Mouse (Mus musculus) B cell, adult (primary cell): Measurements from ENCODE around the gene Kcnip1. TPM values are rescaled to one million over a fixed set of nuclear protein-coding genes. Genes with fewer than 3 reads are reported as not detected.

ENCODE experiments used
- total RNA-seq: library from RNA; stranded (reverse); gene quantifications from 4 replicates; pipeline ENCODE4 v1.2.4, GENCODE M21; 2023; ENCODE audit not compliant: inconsistent age

The Kcnip1 gene
- not detected in 4 replicates for total RNA-seq

DNA sequence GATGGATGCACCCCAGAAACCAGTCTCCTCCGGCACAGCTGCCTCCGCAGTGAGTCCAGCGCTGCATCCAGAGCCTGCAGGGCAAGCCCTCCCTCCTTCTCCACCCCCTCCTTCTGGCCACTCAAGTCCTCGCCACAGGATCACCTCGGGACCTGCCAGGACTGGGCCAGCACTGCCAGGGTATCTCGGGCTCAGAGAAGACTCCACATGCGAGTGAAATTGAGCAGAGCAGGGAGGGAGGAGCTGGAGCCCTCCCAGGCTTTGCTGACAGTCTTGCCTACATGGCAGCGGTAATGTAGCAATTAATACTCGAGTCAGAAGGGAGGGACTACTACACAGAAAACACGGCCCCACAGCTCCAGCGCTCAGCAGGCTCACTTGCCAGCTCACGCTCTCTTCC, at the start of gene Kcnip1:
Gene Kcnip1, minus strand, starts transcription at position 215 of the 400 bp plus-strand sequence.

GRCm38 (mm10) chr11:33962688-33963407, 30.1 kb downstream of the Kcnip1 start, which contains the start of gene Kcnmb1:
Kcnmb1 (plus strand) TSS chr11:33963013.

GRCm38 (mm10) chr11:33598986-33599385, 394.0 kb downstream of the Kcnip1 start, which contains the start of gene D130052B06Rik:
D130052B06Rik (plus strand) TSS chr11:33599302.

Other genes starting within 250 kb of the Kcnip1 start
- gene Kcnmb1, start 30.1 kb downstream of the Kcnip1 start, total RNA-seq, result not detected in 4 replicates
- gene Lcp2, start 53.8 kb upstream of the Kcnip1 start, total RNA-seq, result 1.4 to 6.4 TPM (median 2.0 TPM) in 4 replicates
- not detected in 4 replicates for gene 4930469K13Rik, start 105.4 kb upstream of the Kcnip1 start, total RNA-seq
- 0.21 to 0.29 TPM in 2 of 4 replicates, not detected in the others for gene Foxi1, start 214.9 kb upstream of the Kcnip1 start, total RNA-seq